Mouse (Mus musculus) lung, embryonic 14.5 days (tissue): ENCODE data around the gene Scrn2. TPM values are rescaled to one million over a fixed set of nuclear protein-coding genes. Genes with fewer than 3 reads are reported as not detected.

Source experiments
- ATAC-seq: fragments of 200-750 bp; cut with Nextera tagmentation; 2 replicates; pipeline ENCODE4 v1.8.0; 2017; ENCODE audit warnings: mild to moderate bottlenecking, moderate TSS enrichment, moderate library complexity; ENCODE audit not compliant: insufficient read depth
- DNase-seq: peaks from one replicate; pipeline ENCODE4 v3.0.0-alpha.2; 2015
- H3K27ac ChIP-seq: fragments of 300-500 bp; sonication (generic); 2 replicates; pipeline ENCODE4 v1.5.1; 2014; ENCODE audit warnings: low read depth, mild to moderate bottlenecking, moderate library complexity
- H3K27me3 ChIP-seq: fragments of 300-500 bp; sonication (generic); 2 replicates; pipeline ENCODE4 v1.6.1; 2014; ENCODE audit warnings: low read length, control low read depth; ENCODE audit not compliant: insufficient read depth
- H3K36me3 ChIP-seq: fragments of 300-500 bp; sonication (generic); 2 replicates; pipeline ENCODE4 v1.6.1; 2014; ENCODE audit warnings: control low read depth; ENCODE audit not compliant: insufficient read depth
- H3K4me1 ChIP-seq: fragments of 300-500 bp; sonication (generic); 2 replicates; pipeline ENCODE4 v1.6.1; 2014; ENCODE audit warnings: antibody characterized with exemption, control low read depth; ENCODE audit not compliant: insufficient read depth
- H3K4me2 ChIP-seq: fragments of 300-500 bp; sonication (generic); 2 replicates; pipeline ENCODE4 v1.6.1; 2014; ENCODE audit warnings: mild to moderate bottlenecking
- H3K4me3 ChIP-seq: fragments of 300-500 bp; sonication (generic); 2 replicates; pipeline ENCODE4 v1.5.1; 2014; ENCODE audit warnings: low read depth, low read length
- H3K9ac ChIP-seq: fragments of 300-500 bp; sonication (generic); 2 replicates; pipeline ENCODE4 v1.6.1; 2014
- H3K9me3 ChIP-seq: fragments of 300-500 bp; sonication (generic); 2 replicates; pipeline ENCODE4 v1.6.1; 2016; ENCODE audit warnings: low read depth, low read length, control low read depth
- CTCF ChIP-seq: IDR thresholded peaks from 2 replicates; pipeline ENCODE4 v1.5.1; 2016; ENCODE audit warnings: antibody characterized with exemption, low read depth
- WGBS: fragments of 180-500 bp; shearing (Covaris S2); extraction: QIAGEN DNeasy Blood & Tissue Kit; methylation state at CpG from one replicate; pipeline ENCODE4 v1.1.7; 2014; 5-methylcytosine and 5-hydroxymethylcytosine counted together
- polyA plus RNA-seq: library from polyadenylated mRNA; unstranded; fragments of >200 nt; fragmentation: Nextera tagmentation; extraction: Ambion mirVana; gene quantifications from 2 replicates; pipeline ENCODE4 v1.2.1, GENCODE M21; 2014

Scrn2 gene
- polyA plus RNA-seq, 1 experiment from 2014 or later: 30.2 TPM

DNA sequence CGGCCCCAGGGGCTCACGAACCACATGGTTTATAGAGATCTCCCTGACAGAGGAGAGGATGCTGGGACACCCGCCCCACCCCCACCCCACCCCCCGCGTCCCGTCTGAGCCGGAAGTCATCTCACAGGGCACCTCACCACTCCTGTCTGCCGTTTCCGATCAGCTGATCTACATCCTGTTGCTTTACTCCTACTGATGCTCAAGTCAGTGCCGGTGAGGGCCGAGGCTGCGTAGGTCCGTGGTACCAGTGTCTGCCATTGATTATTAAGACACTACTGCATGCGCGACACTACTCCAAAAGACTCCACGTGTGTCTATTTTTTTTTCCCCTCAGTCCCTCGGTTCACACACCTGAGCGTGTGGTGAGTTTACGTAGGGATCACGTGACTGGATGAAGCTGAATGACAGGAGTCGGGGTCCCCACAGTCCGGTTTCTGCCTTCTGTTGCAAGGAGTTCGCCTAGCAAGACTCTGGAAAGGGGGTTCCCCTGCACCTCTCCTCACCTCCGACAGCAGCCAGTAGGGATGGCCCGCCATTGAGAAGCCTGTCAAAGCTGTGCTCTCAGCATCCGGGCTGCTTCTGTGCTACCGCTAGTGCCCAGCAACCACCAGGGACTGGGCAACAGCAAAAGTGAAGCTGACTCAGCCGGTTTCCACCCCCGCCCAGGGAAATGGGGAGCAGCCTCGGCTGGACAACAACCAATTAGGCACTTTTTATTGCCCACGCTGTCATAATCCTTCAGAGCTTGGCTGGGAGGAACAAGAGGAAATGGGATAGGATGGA, 41.7 kb upstream of the Scrn2 start:
- DNase-seq: peak; percentile 47
- Histone ChIP-seq H3K9ac (peak overlapping the region; percentile 6; the same call in 1 of the 2 replicates), H3K4me3 (peak overlapping the region; percentile 23), H3K27me3 (no peaks in the 10 kb centered on the region), H3K4me1 (peaks cover 13% of the 10 kb centered on the region; the same call in 1 of the 2 replicates), H3K36me3 (no peaks in the 10 kb centered on the region), H3K4me2 (peak overlapping the region; percentile 59), H3K9me3 (no peaks in the 10 kb centered on the region), H3K27ac (no peak overlapping the region)
- 5% methylated on average over 31 of the region's 31 CpGs for WGBS
- TF ChIP-seq CTCF: no peak
- ATAC-seq: no peak; the same call in 1 of the 2 replicates

DNA sequence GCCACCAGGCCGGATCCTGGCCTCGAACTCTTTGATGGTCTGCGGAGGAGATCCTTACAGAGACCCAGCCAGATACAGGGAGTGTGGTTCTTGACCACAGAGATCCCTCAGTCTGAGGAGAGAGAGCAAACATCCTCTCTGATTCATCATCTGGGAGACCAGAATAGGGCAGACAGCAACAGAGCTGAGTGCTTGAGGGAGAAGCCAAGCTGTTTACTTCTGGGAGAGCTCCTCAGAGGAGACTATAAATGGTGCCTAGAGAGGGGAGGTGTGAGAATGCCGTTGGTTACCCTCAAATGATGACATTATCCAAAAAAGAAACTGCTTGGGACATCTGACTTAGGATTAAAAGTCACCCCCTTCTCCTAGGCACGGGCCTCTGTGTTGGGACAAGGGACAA, 38.2 kb upstream of the Scrn2 start:
- Histone ChIP-seq H3K4me3 (no peak overlapping the region), H3K4me2 (no peak overlapping the region), H3K4me1 (peaks cover 22% of the 10 kb centered on the region; the same call in 1 of the 2 replicates), H3K27me3 (no peaks in the 10 kb centered on the region), H3K9me3 (no peaks in the 10 kb centered on the region), H3K27ac (peak overlapping the region; percentile 89; the same call in 1 of the 2 replicates), H3K36me3 (no peaks in the 10 kb centered on the region), H3K9ac (no peak overlapping the region)
- no peak for TF ChIP-seq CTCF
- 51% methylated on average over 5 of the region's 5 CpGs for WGBS
- DNase-seq (no peak), ATAC-seq (no peak)

DNA sequence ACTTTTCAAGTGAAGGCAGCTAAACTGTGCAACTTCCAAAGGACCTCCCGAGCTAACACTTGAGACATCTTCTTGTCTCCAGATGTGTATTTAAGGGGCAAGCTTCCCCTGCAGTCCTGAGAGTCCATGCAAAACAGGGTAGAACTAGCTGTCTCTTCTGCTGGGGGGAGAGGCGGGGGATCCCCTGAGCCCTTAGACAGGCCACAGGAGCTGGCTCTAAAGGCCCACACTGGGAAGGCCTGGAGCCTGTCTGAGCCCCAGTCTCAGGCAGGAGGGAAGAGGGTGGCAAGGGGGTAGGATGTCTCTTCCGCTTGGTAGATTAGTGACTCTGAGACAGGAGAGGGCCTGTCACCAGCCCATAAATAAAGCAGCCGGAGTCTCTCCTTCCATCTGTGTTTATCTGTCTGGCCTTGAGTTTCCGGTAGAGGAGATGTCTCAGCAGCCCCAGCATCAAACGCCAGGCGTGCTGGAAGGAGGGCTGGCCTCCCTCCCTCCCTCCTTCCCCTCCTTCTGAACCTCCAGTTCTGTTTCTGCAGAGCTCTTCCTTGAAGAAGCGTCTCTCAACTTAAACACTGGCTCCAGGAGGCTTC, 36.9 kb upstream of the Scrn2 start:
- ATAC-seq: peak; percentile 81
- Histone ChIP-seq H3K27ac (peak overlapping the region; percentile 89), H3K9ac (no peak overlapping the region), H3K4me2 (no peak overlapping the region), H3K27me3 (peaks cover 5% of the 10 kb centered on the region; the same call in 1 of the 2 replicates), H3K4me1 (peaks cover 22% of the 10 kb centered on the region; the same call in 1 of the 2 replicates), H3K36me3 (no peaks in the 10 kb centered on the region), H3K4me3 (no peak overlapping the region), H3K9me3 (no peaks in the 10 kb centered on the region)
- DNase-seq: peak; percentile 84
- WGBS: 14% methylated on average over 8 of the region's 8 CpGs
- TF ChIP-seq CTCF: no peak

DNA sequence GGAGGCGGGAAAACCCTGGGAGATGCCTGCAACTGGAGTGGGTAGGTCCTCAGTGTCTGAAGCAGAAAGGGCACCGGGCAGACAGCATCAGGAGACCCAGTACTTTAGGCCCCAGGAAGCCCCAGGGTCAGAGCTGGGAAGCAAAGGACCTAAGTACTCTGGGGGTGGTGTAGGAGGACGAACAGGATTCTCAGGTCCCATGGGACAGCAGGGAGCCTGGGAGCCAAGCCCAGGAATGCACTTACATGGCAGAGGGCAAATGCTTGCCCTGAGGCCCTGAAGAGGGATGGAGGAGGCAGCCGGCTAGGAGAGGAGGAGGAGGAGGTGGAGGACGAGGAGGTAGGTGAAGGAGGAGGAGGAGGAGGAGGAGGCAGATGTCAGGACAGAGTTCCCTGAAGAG, 34.7 kb upstream of the Scrn2 start:
- H3K4me1 ChIP-seq: peaks cover 17% of the 10 kb centered on the region; the same call in 1 of the 2 replicates

DNA sequence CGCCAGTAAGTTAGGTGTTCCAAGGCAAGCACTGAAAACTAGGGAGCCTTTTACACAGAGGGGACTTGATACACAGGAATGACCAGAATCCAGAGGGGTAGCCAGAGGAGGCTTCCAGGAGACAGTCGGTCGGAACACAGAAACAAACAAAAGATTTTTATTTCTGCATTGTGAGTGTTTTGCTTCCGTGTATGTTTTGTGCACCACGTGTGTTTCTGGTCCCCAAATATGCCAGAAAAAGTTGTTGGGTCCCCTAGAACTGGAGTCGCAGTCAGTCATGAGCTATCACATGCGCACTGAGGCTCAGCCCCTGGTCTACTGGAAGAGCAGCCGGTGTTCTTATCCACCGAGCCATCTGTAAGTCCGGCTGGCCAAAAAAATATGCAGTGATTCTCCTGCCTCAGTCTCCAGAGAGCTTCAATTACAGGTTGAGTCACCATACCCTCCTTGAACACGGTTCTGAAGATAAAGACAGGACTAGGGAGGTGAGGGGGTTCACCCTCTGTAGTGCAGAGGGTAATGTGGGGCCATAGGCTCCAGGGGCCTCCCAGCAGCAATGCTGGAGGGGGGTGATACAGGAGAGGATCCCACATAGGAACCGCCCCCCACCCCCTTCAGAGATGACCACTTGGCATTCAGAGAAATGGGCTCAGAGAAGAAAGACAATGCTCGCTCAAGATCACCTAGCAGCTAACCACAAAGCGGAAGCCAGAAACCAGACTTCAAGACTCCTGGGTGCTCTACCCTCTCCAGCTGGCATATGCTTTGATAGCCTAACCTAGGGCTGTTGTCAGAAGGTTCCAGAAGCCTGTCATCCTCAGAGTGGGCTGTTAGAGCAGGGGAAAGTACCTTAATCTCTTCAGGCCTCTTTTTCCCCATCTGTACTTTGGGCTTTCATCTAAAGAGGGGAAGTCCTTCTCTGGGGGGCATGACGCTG, 33.6 kb upstream of the Scrn2 start:
- no peak for DNase-seq
- Histone ChIP-seq H3K4me1 (peaks cover 17% of the 10 kb centered on the region; the same call in 1 of the 2 replicates), H3K4me3 (no peak overlapping the region), H3K27me3 (peaks cover 5% of the 10 kb centered on the region; the same call in 1 of the 2 replicates), H3K9ac (no peak overlapping the region), H3K27ac (no peak overlapping the region), H3K9me3 (no peaks in the 10 kb centered on the region), H3K4me2 (no peak overlapping the region), H3K36me3 (no peaks in the 10 kb centered on the region)
- 70% methylated on average over 15 of the region's 15 CpGs for WGBS
- no peak for ATAC-seq
- TF ChIP-seq CTCF: no peak

More for the DNA sequence above, 34.7 kb upstream of the Scrn2 start:
- DNase-seq (no peak), ATAC-seq (no peak)
- Histone ChIP-seq H3K27ac (no peak overlapping the region), H3K9me3 (no peaks in the 10 kb centered on the region), H3K36me3 (no peaks in the 10 kb centered on the region), H3K9ac (no peak overlapping the region), H3K4me3 (no peak overlapping the region), H3K27me3 (peaks cover 5% of the 10 kb centered on the region; the same call in 1 of the 2 replicates), H3K4me2 (no peak overlapping the region)
- WGBS: 22% methylated on average over 5 of the region's 5 CpGs
- TF ChIP-seq CTCF: no peak

DNA sequence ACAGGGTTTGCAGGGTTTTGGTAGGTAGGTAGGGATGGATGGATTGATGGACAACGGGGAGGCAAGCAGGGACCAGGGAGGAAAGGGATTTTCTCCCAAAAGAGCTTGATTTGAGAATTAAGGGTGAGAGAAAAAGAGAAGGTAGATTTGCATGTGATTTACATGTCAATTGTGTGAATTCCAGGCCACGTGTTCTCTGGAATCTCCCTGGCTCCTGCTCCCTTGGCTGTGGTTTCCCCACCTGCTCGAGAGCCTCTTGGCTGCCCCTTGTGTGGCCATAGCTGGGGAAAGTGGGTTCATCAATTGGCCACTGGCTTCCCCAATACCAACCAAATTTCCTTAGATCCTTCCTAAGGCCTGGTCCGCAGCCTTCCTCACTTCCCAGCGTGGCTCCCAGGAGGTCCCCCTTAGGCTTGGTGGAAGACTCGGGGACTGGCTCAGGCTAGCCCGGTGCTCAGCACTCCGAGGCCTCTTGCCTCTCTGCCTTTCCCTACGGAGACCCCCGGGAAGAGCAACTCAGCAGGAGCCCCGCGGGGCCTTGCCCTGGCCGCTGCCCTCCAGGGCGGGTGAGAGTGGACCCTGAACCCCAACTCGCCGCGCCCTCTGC, 32.9 kb upstream of the Scrn2 start:
- Histone ChIP-seq H3K9me3 (no peaks in the 10 kb centered on the region), H3K36me3 (no peaks in the 10 kb centered on the region), H3K27ac (no peak overlapping the region), H3K27me3 (peaks cover 5% of the 10 kb centered on the region; the same call in 1 of the 2 replicates), H3K4me2 (peak overlapping the region; percentile 59), H3K4me1 (peaks cover 14% of the 10 kb centered on the region; the same call in 1 of the 2 replicates), H3K9ac (peak overlapping the region; percentile 45), H3K4me3 (peak overlapping the region; percentile 21)
- TF ChIP-seq CTCF: no peak
- WGBS: 28% methylated on average over 17 of the region's 17 CpGs
- ATAC-seq: no peak
- DNase-seq: no peak
